Mouse (Mus musculus) forebrain, embryonic 11.5 days (tissue): ENCODE data around the gene Efhb. TPM values are rescaled to one million over a fixed set of nuclear protein-coding genes. Genes with fewer than 3 reads are reported as not detected.

Experiments
- ATAC-seq: fragments of 200-750 bp; cut with Nextera tagmentation; replicated peaks from 2 replicates; pipeline ENCODE4 v1.8.0; 2017; ENCODE audit warnings: moderate TSS enrichment; ENCODE audit not compliant: low FRiP score
- DNase-seq: peaks from one replicate; pipeline ENCODE4 v3.0.0-alpha.2; 2017; ENCODE audit warnings: low spot score
- H3K27ac ChIP-seq: fragments of 300-500 bp; sonication (generic); 2 replicates; pipeline ENCODE4 v1.5.1; 2014; ENCODE audit warnings: low read depth, low read length
- H3K27me3 ChIP-seq: fragments of 300-500 bp; sonication (generic); 2 replicates; pipeline ENCODE4 v1.6.1; 2014; ENCODE audit warnings: mild to moderate bottlenecking, low read length, mixed read lengths; ENCODE audit not compliant: control insufficient read depth, insufficient read depth
- H3K36me3 ChIP-seq: fragments of 300-500 bp; sonication (generic); 2 replicates; pipeline ENCODE4 v1.6.1; 2014; ENCODE audit warnings: mild to moderate bottlenecking, low read length, moderate library complexity, mixed read lengths; ENCODE audit not compliant: control insufficient read depth, insufficient read depth
- H3K4me1 ChIP-seq: fragments of 300-500 bp; sonication (generic); replicated peaks from 2 replicates; pipeline ENCODE4 v1.6.1; 2014; ENCODE audit warnings: low read length, mixed read lengths; ENCODE audit not compliant: control insufficient read depth, insufficient read depth
- H3K4me2 ChIP-seq: fragments of 300-500 bp; sonication (generic); 2 replicates; pipeline ENCODE4 v1.6.1; 2014; ENCODE audit warnings: low read depth, mild to moderate bottlenecking, low read length, moderate library complexity, mixed read lengths; ENCODE audit not compliant: severe bottlenecking
- H3K4me3 ChIP-seq: fragments of 300-500 bp; sonication (generic); 2 replicates; pipeline ENCODE4 v1.5.1; 2014; ENCODE audit warnings: low read depth, low read length
- H3K9ac ChIP-seq: fragments of 300-500 bp; sonication (generic); 2 replicates; pipeline ENCODE4 v1.6.1; 2014; ENCODE audit warnings: low read length
- H3K9me3 ChIP-seq: fragments of 300-500 bp; sonication (generic); 2 replicates; pipeline ENCODE4 v1.6.1; 2016; ENCODE audit warnings: low read length, mixed read lengths; ENCODE audit not compliant: control insufficient read depth
- WGBS: fragments of 180-500 bp; shearing (Covaris S2); extraction: QIAGEN DNeasy Blood & Tissue Kit; methylation state at CpG from one replicate; pipeline ENCODE4 v1.1.7; 2014; 5-methylcytosine and 5-hydroxymethylcytosine counted together
- polyA plus RNA-seq: library from polyadenylated mRNA; unstranded; fragments of >200 nt; fragmentation: Nextera tagmentation; extraction: Ambion mirVana; gene quantifications from 2 replicates; pipeline ENCODE4 v1.2.1, GENCODE M21; 2014

Gene Efhb
- polyA plus RNA-seq, 1 experiment from 2014 or later, result 0.41 TPM

DNA sequence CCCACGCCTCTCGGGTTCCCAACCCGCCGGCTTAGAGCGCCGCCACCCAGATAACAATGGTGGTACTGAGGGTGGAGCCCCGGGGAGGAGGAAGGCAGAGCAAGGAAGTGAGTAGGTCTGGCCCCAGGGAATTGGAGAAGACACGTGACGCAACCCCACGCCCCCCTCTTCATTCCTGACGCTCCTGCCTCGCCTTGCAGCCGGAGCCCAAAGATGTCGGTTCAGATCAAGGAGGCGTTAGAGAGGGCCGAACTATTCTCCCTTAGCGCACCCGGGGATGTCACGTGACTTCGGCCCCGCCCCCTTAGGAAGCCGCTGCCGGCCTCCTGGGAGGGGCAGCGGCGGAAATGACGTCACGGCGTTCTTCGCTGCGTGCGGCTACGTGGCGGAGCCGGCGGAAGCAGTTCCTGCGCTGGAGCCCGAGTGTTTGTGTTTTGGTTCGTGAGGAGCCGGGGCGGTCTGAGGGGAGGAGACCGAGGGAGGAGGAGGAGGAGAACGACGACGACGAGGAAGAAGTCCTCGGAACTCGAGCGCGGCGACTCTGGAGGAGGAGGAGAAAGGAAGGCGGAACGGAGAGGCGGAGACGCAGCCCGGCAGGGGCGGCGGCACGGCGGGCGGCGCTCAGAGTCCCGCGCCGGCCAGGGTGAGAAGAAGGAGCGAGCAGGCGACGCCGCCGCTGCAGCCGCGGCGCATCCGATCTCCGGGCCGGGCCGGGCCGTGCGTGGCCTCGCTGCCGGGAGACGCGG lies 15.9 kb upstream of the Efhb start, which contains the start of gene Rab5a:
Gene Rab5a, plus strand, starts transcription at position 377 of the 746 bp plus-strand sequence.
- H3K36me3 ChIP-seq, result no peaks in the 10 kb centered on the region
- H3K4me2 ChIP-seq, result peak within 1 kb of the TSS; percentile 64
- DNase-seq (peak; percentile 99), ATAC-seq (peak; percentile 97)
- peak within 1 kb of the TSS; percentile 87 for H3K9ac ChIP-seq
- no peaks in the 10 kb centered on the region for H3K9me3 ChIP-seq
- H3K27ac ChIP-seq, result peak within 1 kb of the TSS; percentile 93
- under 1% methylated on average over 77 of the region's 82 CpGs for WGBS
- peak within 1 kb of the TSS; percentile 91 for H3K4me3 ChIP-seq
- peaks cover 2% of the 10 kb centered on the region; the same call in 1 of the 2 replicates for H3K4me1 ChIP-seq
- no peaks in the 10 kb centered on the region for H3K27me3 ChIP-seq

DNA sequence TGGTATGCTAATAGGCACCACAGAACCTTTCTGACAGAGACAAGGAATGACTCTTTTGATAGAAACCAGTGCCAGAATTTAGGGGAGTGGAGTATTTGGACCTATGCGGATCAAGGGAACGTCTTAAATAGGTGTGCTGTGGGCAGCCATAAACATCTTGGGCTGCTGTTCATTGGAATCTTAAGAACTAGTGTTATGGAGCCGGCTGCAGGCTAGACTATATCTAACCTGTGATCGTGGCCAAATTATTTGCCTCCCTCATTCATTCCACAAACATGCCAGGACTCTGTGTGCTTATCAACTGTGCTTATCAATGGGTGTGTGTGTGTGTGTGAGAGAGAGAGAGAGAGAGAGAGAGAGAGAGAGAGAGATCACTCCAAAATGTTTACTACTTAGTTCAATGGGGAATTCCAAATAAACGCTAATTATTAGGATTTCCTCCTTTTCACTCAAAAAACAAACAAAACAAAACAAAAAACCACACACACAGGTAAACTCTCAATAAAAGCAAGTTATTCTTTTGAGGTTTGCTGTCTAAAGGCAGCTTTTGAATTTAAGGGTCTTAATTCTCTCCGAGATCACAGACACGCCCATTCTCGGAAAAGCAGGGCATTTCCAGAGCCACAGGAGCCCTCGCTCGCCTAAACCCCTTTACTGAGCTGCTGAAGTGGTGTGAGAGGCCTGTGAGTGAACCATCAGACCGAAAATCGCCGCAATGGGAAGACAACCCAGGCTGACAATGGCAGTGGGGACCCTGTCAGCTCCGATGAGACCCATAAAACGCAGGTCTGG lies 15.1 kb upstream of the Efhb start:
- H3K27me3 ChIP-seq, result no peaks in the 10 kb centered on the region

DNA sequence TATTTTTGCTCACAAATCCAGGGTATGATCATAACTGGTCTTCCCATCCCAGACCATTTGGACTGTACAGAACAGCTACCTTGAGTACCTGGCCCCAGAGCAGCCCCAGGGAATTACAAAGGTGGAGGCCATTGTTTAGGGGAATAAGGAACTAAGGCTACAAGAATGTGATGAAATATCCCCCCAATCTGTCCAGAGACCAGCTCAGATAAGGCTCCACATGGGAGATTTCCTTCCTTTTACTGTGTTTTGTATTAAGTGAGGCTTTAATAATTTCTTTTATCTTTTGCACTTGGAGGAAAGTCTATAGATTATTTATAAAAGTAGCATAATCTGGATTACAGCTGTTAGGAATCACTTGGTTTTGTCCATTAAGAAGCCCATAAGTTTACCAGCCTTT lies 5.6 kb upstream of the Efhb start:
- Histone ChIP-seq H3K9ac (no peak overlapping the region), H3K4me2 (no peak overlapping the region), H3K36me3 (no peaks in the 10 kb centered on the region), H3K4me3 (no peak overlapping the region), H3K27me3 (no peaks in the 10 kb centered on the region), H3K9me3 (no peaks in the 10 kb centered on the region), H3K4me1 (no peaks in the 10 kb centered on the region), H3K27ac (no peak overlapping the region)
- ATAC-seq (no peak), DNase-seq (no peak)

More for the DNA sequence above, 15.1 kb upstream of the Efhb start:
- H3K9me3 ChIP-seq, result no peaks in the 10 kb centered on the region
- WGBS, result 8% methylated on average over 15 of the region's 15 CpGs
- peak overlapping the region; percentile 91 for H3K4me3 ChIP-seq
- H3K4me2 ChIP-seq, result peak overlapping the region; percentile 64
- no peaks in the 10 kb centered on the region for H3K36me3 ChIP-seq
- H3K9ac ChIP-seq, result peak overlapping the region; percentile 79
- ATAC-seq (no peak), DNase-seq (no peak)
- peak overlapping the region; percentile 93 for H3K27ac ChIP-seq
- peaks cover 2% of the 10 kb centered on the region; the same call in 1 of the 2 replicates for H3K4me1 ChIP-seq

DNA sequence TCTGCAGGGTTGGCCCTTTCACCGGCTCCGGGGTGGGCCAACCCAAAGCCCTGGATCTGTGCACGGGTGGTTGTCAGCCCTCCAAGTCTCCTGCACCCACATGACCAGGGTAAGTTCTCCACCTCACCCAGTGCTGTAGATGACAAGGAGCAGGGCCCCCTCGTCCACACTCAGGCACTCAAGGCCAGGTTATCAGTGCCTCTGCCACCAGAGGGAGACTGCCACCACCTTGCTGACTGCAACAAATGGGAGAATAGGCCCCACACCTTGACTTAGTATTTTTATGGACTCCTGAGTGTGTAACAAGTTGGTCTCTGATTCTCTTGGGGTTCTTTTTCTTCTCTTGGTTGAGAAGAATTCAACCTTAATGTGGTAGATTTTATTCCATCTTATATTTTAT lies 2.4 kb upstream of the Efhb start:
- Histone ChIP-seq H3K9ac (no peak overlapping the region), H3K27me3 (no peaks in the 10 kb centered on the region), H3K4me3 (no peak overlapping the region), H3K4me1 (no peaks in the 10 kb centered on the region; the same call in 1 of the 2 replicates), H3K4me2 (no peak overlapping the region), H3K27ac (no peak overlapping the region), H3K9me3 (no peaks in the 10 kb centered on the region), H3K36me3 (no peaks in the 10 kb centered on the region)
- 59% methylated on average over 4 of the region's 4 CpGs for WGBS
- DNase-seq, result peak; percentile 47
- ATAC-seq, result no peak

DNA sequence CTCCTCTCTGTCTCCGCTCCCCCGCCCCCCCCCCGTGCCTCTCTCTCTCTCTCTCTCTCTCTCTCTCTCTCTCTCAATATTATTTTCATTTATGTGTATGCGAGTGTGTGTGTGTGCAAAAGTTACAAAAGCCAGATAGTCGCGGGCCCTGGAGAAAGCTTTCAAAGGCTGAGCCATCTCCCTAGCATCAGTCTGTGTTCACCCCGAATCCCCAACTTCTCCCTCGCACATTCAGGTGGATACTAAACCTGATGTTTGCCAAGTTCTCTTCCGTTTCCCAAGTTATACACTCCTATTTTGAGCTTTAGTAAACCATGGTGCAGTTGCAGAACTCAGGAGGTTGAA lies 347 bp upstream of the Efhb start:
- peak; percentile 47 for ATAC-seq
- Histone ChIP-seq H3K4me1 (no peaks in the 10 kb centered on the region; the same call in 1 of the 2 replicates), H3K9ac (peak overlapping the region; percentile 53)

DNA sequence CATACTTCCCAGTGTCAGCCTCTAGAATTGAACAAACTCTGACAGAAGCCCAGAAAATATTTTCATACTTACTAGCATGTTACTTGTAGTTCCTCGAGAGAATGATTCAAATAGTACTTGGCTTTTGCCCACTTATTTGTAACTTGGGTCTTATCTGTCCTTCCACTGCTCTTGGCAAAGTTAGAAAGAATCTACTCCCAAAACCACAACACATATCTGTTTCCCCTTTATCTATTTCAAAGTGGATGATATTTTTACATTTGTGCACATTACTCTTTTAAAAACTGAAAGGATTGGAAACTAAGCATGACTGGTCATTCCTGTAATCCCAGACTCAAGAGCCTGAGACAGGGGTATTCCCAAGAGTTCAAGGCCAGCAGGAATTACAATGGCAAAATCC lies 6.4 kb downstream of the Efhb start:
- Histone ChIP-seq H3K36me3 (no peaks in the 10 kb centered on the region), H3K4me3 (no peak overlapping the region), H3K9me3 (no peaks in the 10 kb centered on the region), H3K27me3 (no peaks in the 10 kb centered on the region), H3K4me1 (no peaks in the 10 kb centered on the region), H3K27ac (no peak overlapping the region), H3K4me2 (no peak overlapping the region), H3K9ac (no peak overlapping the region)
- DNase-seq, result no peak
- 84% methylated on average over 1 of the region's 1 CpGs for WGBS
- ATAC-seq, result no peak

More for the DNA sequence above, 347 bp upstream of the Efhb start:
- Histone ChIP-seq H3K4me3 (peak overlapping the region; percentile 38), H3K9me3 (no peaks in the 10 kb centered on the region), H3K27ac (no peak overlapping the region), H3K4me2 (peak overlapping the region; percentile 63), H3K27me3 (no peaks in the 10 kb centered on the region), H3K36me3 (no peaks in the 10 kb centered on the region)
- 27% methylated on average over 6 of the region's 9 CpGs for WGBS
- DNase-seq, result no peak

DNA sequence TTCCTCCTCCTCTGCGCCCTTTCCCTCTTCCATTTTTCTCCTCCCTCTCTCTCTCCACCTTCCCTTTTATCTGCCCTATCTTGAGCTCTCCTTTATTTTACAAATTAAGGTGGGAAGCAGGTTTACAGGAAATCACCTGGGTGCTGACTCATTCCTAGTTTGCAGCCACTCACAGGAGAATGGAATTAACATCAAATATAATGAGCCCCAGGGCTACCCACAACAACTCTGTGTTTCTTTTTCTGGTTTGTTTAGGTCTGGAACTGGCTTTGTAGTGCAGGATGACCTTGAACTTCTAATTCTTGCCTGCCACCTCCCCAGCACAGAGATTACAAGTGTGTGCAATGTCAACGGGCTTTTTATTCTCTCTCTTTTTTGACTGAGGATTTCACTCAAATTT lies 7.0 kb downstream of the Efhb start:
- H3K9me3 ChIP-seq, result no peaks in the 10 kb centered on the region
- DNase-seq, result no peak
- H3K4me1 ChIP-seq, result no peaks in the 10 kb centered on the region
- H3K4me2 ChIP-seq, result no peak overlapping the region
- H3K36me3 ChIP-seq, result no peaks in the 10 kb centered on the region
- 85% methylated on average over 2 of the region's 2 CpGs for WGBS
- no peak overlapping the region for H3K9ac ChIP-seq
- H3K27ac ChIP-seq, result no peak overlapping the region
- no peak for ATAC-seq
- no peak overlapping the region for H3K4me3 ChIP-seq
- H3K27me3 ChIP-seq, result no peaks in the 10 kb centered on the region

DNA sequence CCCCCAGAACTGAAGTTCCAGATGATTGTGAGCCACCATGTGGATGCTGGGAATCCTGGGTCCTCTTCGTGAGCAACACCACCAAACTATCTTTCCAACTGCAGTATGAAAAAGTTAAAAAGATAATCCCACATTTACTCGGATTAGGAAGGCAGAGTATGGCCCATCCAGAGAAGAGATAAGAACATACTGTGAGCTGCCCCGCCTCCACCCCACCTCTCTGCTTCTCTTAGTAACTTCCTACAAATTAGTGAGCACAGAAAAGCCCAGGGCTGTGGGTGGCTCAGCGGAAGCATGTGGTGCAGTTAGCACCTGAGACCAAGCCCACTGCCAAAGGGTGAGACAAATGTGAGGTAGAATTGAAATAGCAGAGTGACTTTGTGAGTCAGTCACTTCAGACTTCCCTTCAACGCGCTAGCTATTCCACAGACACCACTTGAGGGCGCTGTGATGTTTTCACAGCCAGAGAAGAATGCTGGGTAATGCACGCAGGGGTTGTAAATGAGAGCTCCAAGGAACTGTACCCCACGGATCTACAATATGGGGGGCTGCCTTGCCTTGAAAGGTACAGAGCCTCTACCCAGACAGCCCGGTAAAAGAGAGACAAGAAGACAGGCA lies 60.3 kb downstream of the Efhb start:
- Histone ChIP-seq H3K9me3 (no peaks in the 10 kb centered on the region), H3K27ac (no peak overlapping the region), H3K4me3 (no peak overlapping the region), H3K9ac (no peak overlapping the region), H3K36me3 (no peaks in the 10 kb centered on the region), H3K4me2 (no peak overlapping the region), H3K27me3 (no peaks in the 10 kb centered on the region), H3K4me1 (no peaks in the 10 kb centered on the region)
- 50% methylated on average over 10 of the region's 10 CpGs for WGBS
- DNase-seq (peak; percentile 53), ATAC-seq (0 out of 2 replicates have a peak, but pooled peaks have one; percentile 15)
